ENCODE assay signal across 8 mouse cellular contexts in the genomic region with DNA sequence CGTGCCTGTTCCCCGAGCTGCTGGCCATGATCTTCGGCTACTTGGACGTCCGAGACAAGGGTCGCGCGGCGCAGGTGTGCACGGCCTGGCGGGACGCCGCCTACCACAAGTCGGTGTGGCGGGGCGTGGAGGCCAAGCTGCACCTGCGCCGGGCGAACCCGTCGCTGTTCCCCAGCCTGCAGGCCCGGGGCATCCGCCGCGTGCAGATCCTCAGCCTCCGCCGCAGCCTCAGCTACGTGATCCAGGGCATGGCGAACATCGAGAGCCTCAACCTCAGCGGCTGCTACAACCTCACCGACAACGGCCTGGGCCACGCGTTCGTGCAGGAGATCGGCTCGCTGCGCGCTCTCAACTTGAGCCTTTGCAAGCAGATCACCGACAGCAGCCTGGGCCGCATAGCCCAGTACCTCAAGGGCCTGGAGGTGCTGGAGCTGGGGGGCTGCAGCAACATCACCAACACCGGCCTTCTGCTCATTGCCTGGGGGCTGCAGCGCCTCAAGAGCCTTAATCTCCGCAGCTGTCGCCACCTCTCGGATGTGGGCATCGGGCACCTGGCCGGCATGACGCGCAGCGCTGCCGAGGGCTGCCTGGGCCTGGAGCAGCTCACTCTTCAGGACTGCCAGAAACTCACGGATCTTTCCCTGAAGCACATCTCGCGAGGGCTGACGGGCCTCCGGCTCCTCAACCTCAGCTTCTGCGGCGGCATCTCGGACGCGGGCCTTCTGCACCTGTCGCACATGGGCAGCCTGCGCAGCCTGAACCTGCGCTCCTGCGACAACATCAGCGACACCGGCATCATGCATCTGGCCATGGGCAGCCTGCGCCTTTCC. TPM values are rescaled to one million over a fixed set of nuclear protein-coding genes. Genes with fewer than 3 reads are reported as not detected.
A peak's percentile ranks its signal among the peaks of the same experiment; 100 is the strongest.
DNase-seq lines count a peak whose midpoint lies in the region; ATAC-seq and TF ChIP-seq lines count a peak whose summit lies in the region.

No protein-coding gene starts in this region.

- peak; percentile 46 for ATAC-seq in granulocyte monocyte progenitor cell, adult 5-6 weeks (replicated peaks; ENCODE audit: poor library complexity, severe bottlenecking)
- ATAC-seq in limb, embryonic 15.5 days (ENCODE audit: insufficient number of reproducible peaks, low FRiP score, low TSS enrichment, low read depth), result peak; percentile 17
- peak; percentile 26 for ATAC-seq in midbrain, postnatal 0 days (ENCODE audit: low FRiP score)

- peak overlapping the region; percentile 93 for H3K9ac ChIP-seq in limb, embryonic 15.5 days
- H3K9ac ChIP-seq in midbrain, postnatal 0 days (replicated peaks; ENCODE audit: low read length, poor library complexity, severe bottlenecking), result peak overlapping the region; percentile 96

- WGBS in limb, embryonic 15.5 days, result under 1% methylated on average over 69 of the region's 70 CpGs
- under 1% methylated on average over 67 of the region's 70 CpGs for WGBS in midbrain, postnatal 0 days

- no peaks in the 10 kb centered on the region for H3K9me3 ChIP-seq in limb, embryonic 15.5 days
- H3K9me3 ChIP-seq in midbrain, postnatal 0 days (ENCODE audit: low read length), result no peaks in the 10 kb centered on the region

- no peaks in the 10 kb centered on the region for H3K27me3 ChIP-seq in limb, embryonic 15.5 days
- H3K27me3 ChIP-seq in midbrain, postnatal 0 days (ENCODE audit: insufficient read depth, low read length), result no peaks in the 10 kb centered on the region

- peak overlapping the region; percentile 79 for H3K4me3 ChIP-seq in limb, embryonic 15.5 days
- H3K4me3 ChIP-seq in midbrain, postnatal 0 days (ENCODE audit: low read depth, low read length), result peak overlapping the region; percentile 88

- DNase-seq in 3134 (ENCODE audit: extremely low read depth, insufficient read length, low spot score) (peak; percentile 85), adipocyte (ENCODE audit: low spot score) (peak; percentile 69)
- DNase-seq in embryo, embryonic 11 days, result peak; percentile 72
- DNase-seq in kidney, adult 18-20 months, result peak; percentile 75
- peak; percentile 62 for DNase-seq in midbrain, postnatal 0 days (ENCODE audit: low spot score)
- DNase-seq in spleen, postnatal 4 days (ENCODE audit: low spot score in 2 of 2), result peak; percentile 58 to 86

- H3K4me1 ChIP-seq in limb, embryonic 15.5 days, result peaks cover 52% of the 10 kb centered on the region
- peaks cover 10% of the 10 kb centered on the region for H3K4me1 ChIP-seq in midbrain, postnatal 0 days (ENCODE audit: insufficient read depth, low read length)

- peaks cover 10% of the 10 kb centered on the region for H3K36me3 ChIP-seq in limb, embryonic 15.5 days
- peaks cover 6% of the 10 kb centered on the region; the same call in 1 of the 2 replicates for H3K36me3 ChIP-seq in midbrain, postnatal 0 days (ENCODE audit: insufficient read depth, low read length)

- peak; percentile 18; the same call in 1 of the 2 replicates for TF ChIP-seq CTCF in midbrain, postnatal 0 days (IDR thresholded peaks at IDR 0.05)

- H3K27ac ChIP-seq in limb, embryonic 15.5 days, result peak overlapping the region; percentile 99
- peak overlapping the region; percentile 99 for H3K27ac ChIP-seq in midbrain, postnatal 0 days (ENCODE audit: low read depth, low read length)

- H3K4me2 ChIP-seq in limb, embryonic 15.5 days, result peak overlapping the region; percentile 86
- peak overlapping the region; percentile 95 for H3K4me2 ChIP-seq in midbrain, postnatal 0 days (ENCODE audit: low read depth, low read length, poor library complexity, severe bottlenecking)

RNA-seq across cellular contexts. Expression of gene Fbxl14, which starts 0.6 kb away (rescaled TPM):
- total RNA-seq in granulocyte monocyte progenitor cell, adult 5-6 weeks (2014; fragmentation: Nextera tagmentation), result 29.0 and 34.6 TPM in 2 replicates
- 43.6 and 43.7 TPM in 2 replicates for total RNA-seq in granulocyte monocyte progenitor cell, adult 5-6 weeks (2017)
- polyA plus RNA-seq in limb, embryonic 15.5 days (2015; fragmentation: Nextera tagmentation; extraction: Ambion mirVana), result 3.5 and 3.8 TPM in 2 replicates
- total RNA-seq in midbrain, postnatal 0 days (2014; rRNA removed), result 45.9 and 48.2 TPM in 2 replicates
- polyA plus RNA-seq in midbrain, postnatal 0 days (2015; fragmentation: Nextera tagmentation; extraction: Ambion mirVana), result 1.7 TPM in 2 replicates

Comparison
In these comparisons a context has a peak if more than half of its experiments do, and no peak if none do; other contexts are left out.
1. Peak in every context shown above with its lines: DNase-seq, ATAC-seq, H3K4me3 ChIP-seq and H3K27ac ChIP-seq.